Mouse (Mus musculus) bone marrow macrophage, adult 2 months (primary cell): Measurements from ENCODE around the gene Tcf7.

Experiments
- CTCF ChIP-seq: IDR thresholded peaks from 2 replicates; pipeline ENCODE4 v1.5.1; 2012; ENCODE audit warnings: low read depth, mild to moderate bottlenecking, low read length, moderate library complexity
- POLR2A ChIP-seq: IDR thresholded peaks from 2 replicates; pipeline ENCODE4 v1.6.1; 2012; ENCODE audit warnings: mild to moderate bottlenecking, low read depth, low read length, borderline replicate concordance

GRCm38 (mm10) chr11:52292346-52292745 lies 9.5 kb upstream of the Tcf7 start:
- no peak for TF ChIP-seq POLR2A
- TF ChIP-seq CTCF: no peak
